Mouse (Mus musculus): ENCODE data around the gene Prf1. TPM values are rescaled to one million over a fixed set of nuclear protein-coding genes. Genes with fewer than 3 reads are reported as not detected.
A peak's percentile ranks its signal among the peaks of the same experiment; 100 is the strongest.

Prf1 gene
- polyA plus RNA-seq, 1 experiment from 2014 or later, result not detected

GRCm38 (mm10) chr10:61343950-61344349 is 46.3 kb downstream of the Prf1 start:
- H3K36me3 ChIP-seq, result peaks cover 50% of the 10 kb centered on the region
- no peak for ATAC-seq (replicated peaks; ENCODE audit: low FRiP score)
- H3K27me3 ChIP-seq, result no peaks in the 10 kb centered on the region
- H3K9me3 ChIP-seq (replicated peaks), result no peaks in the 10 kb centered on the region
- no peak overlapping the region for H3K9ac ChIP-seq
- peaks cover 18% of the 10 kb centered on the region for H3K4me1 ChIP-seq
- no peak overlapping the region for H3K4me3 ChIP-seq (replicated peaks)
- H3K27ac ChIP-seq, result no peak overlapping the region
- H3K4me2 ChIP-seq, result no peak overlapping the region
- WGBS, result 68% methylated on average over 8 of the region's 8 CpGs

DNA sequence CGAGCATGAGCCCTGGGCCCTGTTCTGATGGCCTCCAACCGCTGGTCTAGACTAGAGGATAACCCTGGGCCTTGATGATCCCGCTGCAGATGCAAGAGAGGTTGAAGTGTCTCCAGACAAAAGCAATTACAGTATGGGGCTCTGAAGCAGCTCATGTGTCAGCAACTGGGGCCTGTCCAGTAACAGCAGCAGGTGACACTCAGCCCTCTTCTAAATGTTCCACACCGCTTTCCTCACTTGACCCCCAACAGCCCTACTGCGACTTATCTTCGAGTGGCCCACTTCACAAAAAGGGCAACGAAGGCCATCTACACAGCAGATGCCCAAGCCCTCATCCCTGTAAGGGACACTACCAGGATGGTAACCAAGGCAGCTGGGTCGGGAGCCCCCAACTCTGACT is 47.5 kb downstream of the Prf1 start:
- H3K9me3 ChIP-seq (replicated peaks), result 0 out of 2 replicates have a peak, but pooled peaks cover 3% of the 10 kb centered on the region
- H3K4me3 ChIP-seq (replicated peaks), result no peak overlapping the region
- no peak for ATAC-seq (replicated peaks; ENCODE audit: low FRiP score)
- no peaks in the 10 kb centered on the region for H3K27me3 ChIP-seq
- H3K4me2 ChIP-seq, result no peak overlapping the region
- 84% methylated on average over 8 of the region's 8 CpGs for WGBS
- H3K36me3 ChIP-seq, result peaks cover 50% of the 10 kb centered on the region
- peaks cover 18% of the 10 kb centered on the region for H3K4me1 ChIP-seq
- H3K27ac ChIP-seq, result no peak overlapping the region
- H3K9ac ChIP-seq, result no peak overlapping the region

DNA sequence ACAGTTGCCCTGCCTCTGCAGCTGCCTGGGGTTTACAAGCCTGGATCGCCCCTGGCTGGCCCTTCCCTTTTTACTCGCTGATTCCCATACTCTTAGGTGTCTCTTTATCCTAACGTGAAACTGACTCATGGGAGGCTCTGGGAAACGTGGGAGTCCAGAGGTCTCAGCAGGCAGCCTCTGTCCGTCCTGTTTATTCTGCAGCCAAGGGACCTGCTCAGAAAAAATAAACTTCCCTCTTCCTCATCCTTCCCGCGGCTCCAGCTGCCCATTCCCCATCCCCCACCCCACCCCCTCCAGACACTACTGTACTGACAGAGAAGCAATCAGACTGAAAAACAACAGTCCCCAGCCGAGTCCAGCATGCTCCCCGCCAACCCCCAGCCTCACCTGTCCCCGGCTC is 48.7 kb downstream of the Prf1 start:
- Histone ChIP-seq H3K4me2 (no peak overlapping the region), H3K4me3 (replicated peaks) (no peak overlapping the region), H3K27me3 (no peaks in the 10 kb centered on the region), H3K36me3 (peaks cover 52% of the 10 kb centered on the region), H3K9ac (no peak overlapping the region), H3K4me1 (peaks cover 18% of the 10 kb centered on the region), H3K27ac (peak overlapping the region; percentile 47; the same call in 1 of the 2 replicates), H3K9me3 (replicated peaks) (0 out of 2 replicates have a peak, but pooled peaks cover 3% of the 10 kb centered on the region)
- 11% methylated on average over 10 of the region's 10 CpGs for WGBS
- no peak for ATAC-seq (replicated peaks; ENCODE audit: low FRiP score)

- Histone ChIP-seq H3K4me3 (replicated peaks) (no peak overlapping the region), H3K9ac (no peak overlapping the region), H3K9me3 (replicated peaks) (0 out of 2 replicates have a peak, but pooled peaks cover 3% of the 10 kb centered on the region), H3K4me2 (no peak overlapping the region), H3K36me3 (peaks cover 77% of the 10 kb centered on the region), H3K4me1 (peaks cover 13% of the 10 kb centered on the region), H3K27me3 (no peaks in the 10 kb centered on the region), H3K27ac (no peak overlapping the region)
- WGBS, result 64% methylated on average over 4 of the region's 4 CpGs
- no peak for ATAC-seq (replicated peaks; ENCODE audit: low FRiP score)
Observed at GRCm38 (mm10) chr10:61351216-61351615, 53.6 kb downstream of the Prf1 start.

Other genes starting within 250 kb of the Prf1 start
- 144 and 153 TPM in 2 replicates for gene Pcbd1, start 208.5 kb upstream of the Prf1 start, polyA plus RNA-seq (2015; fragmentation: Nextera tagmentation; extraction: Ambion mirVana)
- 62.9 and 63.4 TPM in 2 replicates for gene Sgpl1, start 150.1 kb upstream of the Prf1 start, polyA plus RNA-seq (2015; fragmentation: Nextera tagmentation; extraction: Ambion mirVana)
- 0.23 TPM in 1 of 2 replicates, not detected in the other for gene Tbata, start 125.9 kb upstream of the Prf1 start, polyA plus RNA-seq (2015; fragmentation: Nextera tagmentation; extraction: Ambion mirVana)
- gene Adamts14, start 24.4 kb upstream of the Prf1 start, polyA plus RNA-seq (2015; fragmentation: Nextera tagmentation; extraction: Ambion mirVana), result 1.3 and 1.9 TPM in 2 replicates
- gene Pald1, start 85.7 kb downstream of the Prf1 start, polyA plus RNA-seq (2015; fragmentation: Nextera tagmentation; extraction: Ambion mirVana), result 33.5 and 37.3 TPM in 2 replicates
- 0.38 and 0.42 TPM in 2 replicates for gene Nodal, start 120.1 kb downstream of the Prf1 start, polyA plus RNA-seq (2015; fragmentation: Nextera tagmentation; extraction: Ambion mirVana)
- 69.4 and 70.0 TPM in 2 replicates for gene Eif4ebp2, start 154.8 kb downstream of the Prf1 start, polyA plus RNA-seq (2015; fragmentation: Nextera tagmentation; extraction: Ambion mirVana)
- 8.1 and 8.4 TPM in 2 replicates for gene Lrrc20, start 178.0 kb downstream of the Prf1 start, polyA plus RNA-seq (2015; fragmentation: Nextera tagmentation; extraction: Ambion mirVana)